Mouse (Mus musculus) B cell, adult (primary cell): ENCODE data around the gene Gm7951. TPM values are rescaled to one million over a fixed set of nuclear protein-coding genes. Genes with fewer than 3 reads are reported as not detected.

Experiments used
- total RNA-seq: library from RNA; stranded (reverse); gene quantifications from 4 replicates; pipeline ENCODE4 v1.2.4, GENCODE M21; 2023; ENCODE audit not compliant: inconsistent age

Gene Gm7951
- total RNA-seq = not detected in 4 replicates

GRCm38 (mm10) chr14:42117269-42117668 is at the start of gene Gm7951:
TSS of gene Gm7951 (minus strand) at chr14:42117369.

GRCm38 (mm10) chr14:42162522-42162921 is 45.4 kb upstream of the Gm7951 start, which contains the start of gene Gm17027:
TSS of gene Gm17027 (minus strand) at chr14:42162622.

Other genes starting within 250 kb of the Gm7951 start
- gene Gm7980, start 210.1 kb downstream of the Gm7951 start, total RNA-seq = not detected in 4 replicates
- not detected in 4 replicates for gene 1700049E17Rik1, start 192.4 kb downstream of the Gm7951 start, total RNA-seq
- not detected in 4 replicates for gene 1700024B05Rik, start 173.4 kb downstream of the Gm7951 start, total RNA-seq
- not detected in 4 replicates for gene Gm6401, start 149.4 kb downstream of the Gm7951 start, total RNA-seq
- gene Gm3543, start 134.0 kb downstream of the Gm7951 start, total RNA-seq = not detected in 4 replicates
- not detected in 4 replicates for gene Gm17027, start 45.3 kb upstream of the Gm7951 start, total RNA-seq
- gene Gm3573, start 73.4 kb upstream of the Gm7951 start, total RNA-seq = not detected in 4 replicates
- gene Gm17026, start 142.7 kb upstream of the Gm7951 start, total RNA-seq = not detected in 4 replicates
- gene Gm9611, start 180.0 kb upstream of the Gm7951 start, total RNA-seq = not detected in 4 replicates
- gene Gm7995, start 192.8 kb upstream of the Gm7951 start, total RNA-seq = not detected in 4 replicates